Mouse (Mus musculus): ENCODE results near the gene Akr1b3.

The Akr1b3 gene

DNA sequence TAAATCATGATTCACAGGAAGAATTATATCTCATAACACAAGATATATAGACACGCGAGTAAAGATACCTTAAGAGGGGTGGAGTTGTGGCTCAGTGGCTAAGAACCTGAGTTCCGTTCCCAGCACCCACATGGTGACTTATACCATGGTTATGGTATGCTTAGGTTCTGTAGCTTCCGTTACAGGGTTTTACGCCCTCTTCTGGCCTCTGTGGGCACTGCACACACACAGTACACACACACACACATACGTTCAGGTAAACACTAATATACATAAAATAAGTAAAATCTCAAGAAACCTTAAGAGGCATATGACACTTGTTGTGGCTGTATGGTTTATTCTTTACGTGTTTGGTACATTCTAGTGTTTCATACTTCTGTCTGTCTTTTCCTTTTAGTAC lies 4.8 kb upstream of the Akr1b3 start:
- DNase-seq (ENCODE audit: low read depth) = no peak

DNA sequence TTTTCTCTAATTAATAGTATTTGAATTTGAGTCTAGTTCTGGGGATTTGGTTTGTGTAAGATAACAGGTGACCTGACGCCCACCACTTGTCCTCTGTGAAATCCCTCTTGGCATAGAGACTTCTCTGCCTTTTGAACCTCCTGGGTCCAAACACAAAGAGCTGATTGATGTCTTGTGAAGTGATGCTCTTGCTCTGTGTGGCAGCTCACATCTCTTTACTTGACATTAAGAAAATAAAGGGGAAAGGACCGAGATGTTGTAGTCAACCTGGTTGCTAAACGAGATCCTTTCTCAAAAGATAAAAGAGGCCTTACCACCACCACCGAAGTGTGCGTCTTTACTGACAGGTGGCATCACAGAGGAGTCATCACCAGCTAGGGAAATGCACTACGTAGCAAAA lies 1.4 kb upstream of the Akr1b3 start:
- DNase-seq (ENCODE audit: low read depth) = no peak

GRCm38 (mm10) chr6:34318172-34318571 lies 894 bp upstream of the Akr1b3 start:
- DNase-seq (ENCODE audit: low read depth) = no peak

GRCm38 (mm10) chr6:34313921-34314320 lies 3.4 kb downstream of the Akr1b3 start:
- no peak for DNase-seq (ENCODE audit: low read depth)

GRCm38 (mm10) chr6:34313386-34313785 lies 3.9 kb downstream of the Akr1b3 start:
- DNase-seq (ENCODE audit: low read depth) = no peak

GRCm38 (mm10) chr6:34310023-34310595 lies 7.2 kb downstream of the Akr1b3 start:
- DNase-seq (ENCODE audit: low read depth) = no peak

DNA sequence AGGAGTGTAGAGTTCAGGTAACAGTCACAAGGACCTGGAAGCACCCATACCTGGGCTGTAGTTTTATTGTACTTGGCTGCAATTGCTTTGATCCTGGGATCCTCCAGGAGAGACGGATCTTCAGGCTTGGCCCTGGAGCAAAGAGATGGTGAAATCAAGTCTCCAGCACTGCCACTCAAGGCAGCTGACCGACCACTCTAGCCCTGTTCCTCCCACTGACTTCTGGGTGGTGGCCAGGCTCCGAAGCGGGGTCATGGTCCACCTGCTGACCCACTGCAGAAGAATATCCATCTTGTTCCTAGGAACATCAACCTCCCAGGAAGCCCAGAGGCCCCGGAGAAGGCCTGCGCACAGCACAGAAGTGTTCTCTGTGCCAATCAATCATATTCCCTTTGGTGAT lies 7.8 kb downstream of the Akr1b3 start:
- no peak for DNase-seq (ENCODE audit: low read depth)

DNA sequence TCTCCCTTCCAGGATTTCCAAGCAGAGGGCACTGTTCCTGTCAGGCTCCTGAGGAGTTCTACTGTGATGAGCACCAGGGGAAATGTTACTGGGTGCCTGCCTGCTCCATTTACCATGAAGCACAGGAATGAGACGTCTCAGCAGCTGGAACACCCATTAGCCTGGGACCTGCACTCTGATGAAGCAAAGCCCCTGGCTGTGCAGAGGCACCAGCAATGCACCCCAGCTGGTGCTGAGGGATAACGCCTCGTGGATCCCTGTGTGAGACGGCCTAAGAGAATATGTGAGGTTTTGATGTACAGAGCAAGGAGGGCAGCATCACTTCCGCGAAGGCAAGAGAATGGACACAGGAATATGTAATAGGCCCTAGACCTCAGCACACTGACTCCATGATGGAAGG lies 10.5 kb downstream of the Akr1b3 start:
- no peak for DNase-seq (ENCODE audit: low read depth)

DNA sequence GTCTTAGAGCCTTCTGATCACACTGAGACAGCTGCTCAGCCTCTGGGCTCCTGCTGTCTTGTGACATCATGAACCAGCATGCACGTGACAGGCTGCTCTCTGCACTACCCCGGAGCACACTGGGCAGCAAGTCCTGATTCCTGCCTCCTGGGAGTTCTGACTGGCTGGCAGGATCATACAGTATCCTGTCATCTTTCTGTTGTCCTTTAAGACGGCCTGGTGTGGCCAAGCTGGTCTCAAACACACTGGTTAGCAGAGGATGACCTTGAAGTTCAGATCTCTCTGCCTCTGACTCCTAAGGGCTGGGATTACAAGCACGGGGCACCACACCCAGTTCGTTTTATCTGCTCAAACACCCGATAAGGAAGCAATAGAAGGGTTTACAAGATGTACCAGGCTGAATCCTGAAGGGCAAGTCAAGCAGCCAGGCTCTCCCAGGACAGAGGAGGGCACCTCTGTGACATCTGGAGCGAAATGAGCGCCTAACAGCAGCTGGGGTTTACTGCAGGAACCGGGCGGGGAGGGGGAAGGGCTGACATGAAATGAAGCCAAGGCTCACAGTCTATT lies 12.5 kb downstream of the Akr1b3 start:
- no peak for DNase-seq (ENCODE audit: low read depth)

- no peak for DNase-seq (ENCODE audit: low read depth)
Observed at GRCm38 (mm10) chr6:34297055-34297454, 20.2 kb downstream of the Akr1b3 start.

- no peak for DNase-seq (ENCODE audit: low read depth)
Observed at GRCm38 (mm10) chr6:34295437-34295836, 21.8 kb downstream of the Akr1b3 start.

DNA sequence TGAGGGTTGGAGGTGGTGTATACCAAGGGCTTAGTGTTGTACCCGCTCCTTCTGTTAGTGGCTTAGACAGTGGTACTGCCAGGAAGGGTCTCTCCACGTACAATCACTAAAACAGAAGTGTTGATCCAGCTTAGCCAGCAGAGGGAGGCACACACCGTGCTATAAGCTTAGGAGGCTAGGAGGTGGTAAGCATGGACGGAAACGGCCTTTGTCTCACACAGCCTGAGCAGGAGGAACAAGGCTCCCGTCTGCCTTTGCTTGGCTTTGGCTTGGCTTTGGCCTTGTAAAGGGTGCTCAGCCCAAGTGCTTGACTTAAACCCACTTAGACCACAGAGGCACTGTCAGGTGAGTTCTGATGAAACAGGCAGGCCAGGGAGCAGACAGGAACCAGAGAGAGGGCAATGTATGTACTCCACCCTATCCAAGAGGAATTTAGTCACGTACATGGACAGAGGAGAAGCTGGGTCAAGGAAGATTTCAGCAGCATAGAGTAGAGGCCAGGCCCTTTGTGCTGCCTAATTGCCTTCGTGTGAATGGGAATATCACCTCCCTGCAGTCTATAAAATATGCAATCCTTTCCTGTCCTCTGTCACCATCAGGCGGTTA lies 24.3 kb downstream of the Akr1b3 start:
- DNase-seq (ENCODE audit: low read depth) = no peak

DNA sequence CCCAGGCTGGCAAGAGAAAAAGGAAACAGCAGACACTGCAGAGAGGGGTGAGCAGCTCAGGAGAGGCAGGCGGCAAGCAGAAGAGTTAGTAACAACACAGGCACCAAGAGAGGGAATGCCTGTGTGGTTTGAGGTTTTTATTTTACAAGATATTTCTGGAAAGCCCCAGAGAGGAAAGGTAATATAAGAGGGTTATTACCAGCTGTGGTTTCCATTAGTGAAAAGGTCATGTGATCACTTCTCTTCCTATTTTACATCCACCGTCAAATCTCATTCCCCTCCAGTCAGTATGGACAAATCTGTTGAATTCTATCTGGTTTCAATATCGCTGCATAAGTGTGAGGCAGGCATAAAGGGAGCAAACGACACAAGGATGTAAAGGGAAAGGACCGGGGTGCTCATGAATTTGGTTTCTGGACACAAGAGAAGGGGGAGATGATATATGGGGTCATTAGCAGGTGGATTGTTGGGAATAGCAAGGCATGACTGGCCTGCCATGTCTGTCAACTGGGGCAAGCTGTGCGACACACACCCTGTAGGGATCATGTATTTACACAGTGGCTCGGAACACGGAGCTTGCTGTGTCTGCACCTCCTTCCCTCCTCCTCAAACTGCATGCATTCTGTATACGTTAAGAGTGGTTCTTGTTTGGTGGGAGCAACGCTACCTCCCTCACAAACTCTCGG lies 24.9 kb downstream of the Akr1b3 start:
- DNase-seq (ENCODE audit: low read depth) = no peak

- no peak for DNase-seq (ENCODE audit: low read depth)
Observed at GRCm38 (mm10) chr6:34290681-34291080, 26.6 kb downstream of the Akr1b3 start.

DNA sequence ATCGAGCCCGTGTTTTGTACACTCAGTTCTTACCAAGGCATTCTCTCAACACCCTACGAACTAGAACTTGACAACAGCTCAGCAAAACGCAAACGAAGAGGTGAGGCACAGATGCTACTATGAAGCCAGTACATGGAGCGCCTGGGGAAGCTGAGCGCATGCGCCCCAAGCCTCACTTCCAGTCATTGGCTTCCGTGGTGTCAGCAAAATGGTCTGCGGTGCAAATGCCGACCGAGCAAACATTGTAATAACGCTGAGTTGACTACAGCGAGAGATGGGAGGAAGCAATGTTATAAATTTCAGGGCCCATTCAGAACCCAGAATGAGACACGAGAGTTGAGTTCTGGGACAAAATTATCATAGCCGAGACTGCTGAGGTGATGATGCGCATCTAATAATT lies 27.2 kb downstream of the Akr1b3 start:
- DNase-seq (ENCODE audit: low read depth) = no peak

GRCm38 (mm10) chr6:34288098-34288497 lies 29.2 kb downstream of the Akr1b3 start:
- no peak for DNase-seq (ENCODE audit: low read depth)

GRCm38 (mm10) chr6:34286841-34287240 lies 30.4 kb downstream of the Akr1b3 start:
- no peak for DNase-seq (ENCODE audit: low read depth)

GRCm38 (mm10) chr6:34278385-34278784 lies 38.9 kb downstream of the Akr1b3 start:
- DNase-seq (ENCODE audit: low read depth) = no peak

DNA sequence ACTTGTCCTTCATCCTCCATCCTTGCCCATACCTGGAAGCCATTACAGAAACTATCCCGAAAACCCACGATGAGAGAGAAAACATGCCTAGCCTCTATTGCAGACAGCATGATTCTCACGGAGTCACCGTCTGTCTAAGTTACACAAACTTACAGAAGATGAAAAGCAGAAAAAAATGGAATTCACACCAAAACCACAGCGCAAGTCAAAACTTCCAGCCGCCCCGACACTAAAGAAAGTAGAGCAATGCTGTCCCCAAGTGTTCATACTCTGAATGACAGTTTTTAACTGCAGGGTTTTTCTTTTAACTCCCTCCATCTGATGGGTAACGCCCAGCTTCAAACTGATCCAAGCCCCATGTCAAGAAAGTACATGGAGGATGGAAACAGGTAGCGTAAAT lies 39.6 kb downstream of the Akr1b3 start:
- DNase-seq (ENCODE audit: low read depth) = peak; percentile 44

- no peak for DNase-seq (ENCODE audit: low read depth)
Observed at GRCm38 (mm10) chr6:34274346-34274745, 42.9 kb downstream of the Akr1b3 start.

- DNase-seq (ENCODE audit: low read depth) = no peak
Observed at GRCm38 (mm10) chr6:34273073-34273472, 44.2 kb downstream of the Akr1b3 start.

GRCm38 (mm10) chr6:34272462-34272861 lies 44.8 kb downstream of the Akr1b3 start:
- DNase-seq (ENCODE audit: low read depth) = no peak

DNA sequence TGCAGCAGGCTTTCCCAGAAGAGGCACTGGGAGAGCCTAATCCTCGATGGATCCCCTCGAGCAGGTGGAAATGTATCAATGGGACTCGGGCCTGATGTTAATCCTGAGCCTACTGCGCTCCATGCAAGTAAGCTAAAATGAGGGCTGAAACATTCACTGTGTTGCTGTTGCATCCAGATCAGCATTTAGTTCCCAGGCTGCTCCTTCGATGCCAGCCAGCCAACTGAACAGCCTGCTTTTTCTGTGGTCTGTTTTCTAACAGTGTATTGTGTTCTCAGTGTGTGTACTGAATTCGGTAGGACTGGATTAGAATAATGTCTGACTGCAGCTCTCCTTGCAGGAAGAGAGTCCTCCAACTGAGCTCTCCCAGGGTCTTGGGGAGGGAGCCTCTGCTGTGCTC lies 46.6 kb downstream of the Akr1b3 start:
- no peak for DNase-seq (ENCODE audit: low read depth)

Measured in c-Kit-positive CD71-positive TER-119-negative erythroid progenitor cells, embryonic 14.5 days (primary cell).